Comparison of ENCODE assay signal across 8 mouse cellular contexts in genomic region chr10:76031511-76032401, GRCm38 (mm10). TPM values are rescaled to one million over a fixed set of nuclear protein-coding genes. Genes with fewer than 3 reads are reported as not detected.
DNase-seq lines count a peak whose midpoint lies in the region; ATAC-seq and TF ChIP-seq lines count a peak whose summit lies in the region.

No protein-coding gene starts in this region.

- intact Hi-C loops in heart, adult 2 months (cut with DNase I): loop anchor here (10.0 kb wide), 1 partner anchor 137 kb away; the partner anchor contains the start of gene Derl3

- WGBS in heart, adult 2 months: 38% methylated on average over 14 of the region's 14 CpGs
- WGBS in embryonic facial prominence, embryonic 14.5 days: 49% methylated on average over 14 of the region's 14 CpGs
- WGBS in hindbrain, postnatal 0 days: 49% methylated on average over 14 of the region's 14 CpGs

- peak overlapping the region; percentile 83 for H3K27ac ChIP-seq in heart, adult 2 months
- peak overlapping the region; percentile 22; the same call in 1 of the 2 replicates for H3K27ac ChIP-seq in embryonic facial prominence, embryonic 14.5 days (replicated peaks; ENCODE audit: low read depth, low read length)
- H3K27ac ChIP-seq in hindbrain, postnatal 0 days: peak overlapping the region; percentile 77

- DNase-seq in heart, adult 2 months: no peak
- DNase-seq in heart, postnatal 4 days: no peak
- DNase-seq in embryonic facial prominence, embryonic 14.5 days (ENCODE audit: low spot score): peak; percentile 30
- no peak for DNase-seq in hindbrain, postnatal 0 days (ENCODE audit: low spot score)
- DNase-seq in urinary bladder, postnatal 14 days (ENCODE audit: low spot score): no peak

- TF ChIP-seq POLR2A in heart, adult 2 months (IDR thresholded peaks at IDR 0.05; ENCODE audit: insufficient read depth, low read depth, low read length): no peak

- H3K27me3 ChIP-seq in heart, adult 2 months (ENCODE audit: control insufficient read depth, insufficient read depth, low read length): no peaks in the 10 kb centered on the region
- H3K27me3 ChIP-seq in E14TG2a.4 (ENCODE audit: insufficient read depth, low read length): no peaks in the 10 kb centered on the region
- no peaks in the 10 kb centered on the region for H3K27me3 ChIP-seq in embryonic facial prominence, embryonic 14.5 days (replicated peaks; ENCODE audit: control insufficient read depth, insufficient read depth, low read length)
- no peaks in the 10 kb centered on the region for H3K27me3 ChIP-seq in hindbrain, postnatal 0 days (ENCODE audit: insufficient read depth, low read length)

- H3K4me3 ChIP-seq in heart, adult 2 months: peak overlapping the region; percentile 90
- H3K4me3 ChIP-seq in E14TG2a.4 (replicated peaks; ENCODE audit: low read length): peak overlapping the region; percentile 96
- peak overlapping the region; percentile 86 for H3K4me3 ChIP-seq in embryonic facial prominence, embryonic 14.5 days (ENCODE audit: low read depth, low read length)
- peak overlapping the region; percentile 81 for H3K4me3 ChIP-seq in hindbrain, postnatal 0 days (ENCODE audit: low read length)

- peaks cover 2% of the 10 kb centered on the region; the same call in 1 of the 2 replicates for H3K4me1 ChIP-seq in heart, adult 2 months (ENCODE audit: control insufficient read depth, insufficient read depth, low read length)
- peaks cover 66% of the 10 kb centered on the region for H3K4me1 ChIP-seq in E14TG2a.4 (replicated peaks; ENCODE audit: low read depth, low read length)
- H3K4me1 ChIP-seq in embryonic facial prominence, embryonic 14.5 days (ENCODE audit: control insufficient read depth, insufficient read depth, low read length): peaks cover 6% of the 10 kb centered on the region; the same call in 1 of the 2 replicates
- no peaks in the 10 kb centered on the region for H3K4me1 ChIP-seq in hindbrain, postnatal 0 days (ENCODE audit: insufficient read depth, low read length)

- H3K4me2 ChIP-seq in embryonic facial prominence, embryonic 14.5 days (ENCODE audit: low read depth, low read length): peak overlapping the region; percentile 77
- peak overlapping the region; percentile 81 for H3K4me2 ChIP-seq in hindbrain, postnatal 0 days (ENCODE audit: low read depth, low read length)

- H3K9ac ChIP-seq in heart, adult 2 months (ENCODE audit: low read depth, low read length): no peak overlapping the region
- peak overlapping the region; percentile 45; the same call in 1 of the 2 replicates for H3K9ac ChIP-seq in embryonic facial prominence, embryonic 14.5 days (ENCODE audit: low read depth, low read length)
- peak overlapping the region; percentile 85 for H3K9ac ChIP-seq in hindbrain, postnatal 0 days (replicated peaks; ENCODE audit: low read length)

- peaks cover 3% of the 10 kb centered on the region for H3K36me3 ChIP-seq in heart, adult 2 months (ENCODE audit: control insufficient read depth, insufficient read depth, low read length)
- H3K36me3 ChIP-seq in E14TG2a.4 (ENCODE audit: insufficient read depth, low read length): peaks cover 20% of the 10 kb centered on the region
- H3K36me3 ChIP-seq in embryonic facial prominence, embryonic 14.5 days (ENCODE audit: control insufficient read depth, insufficient read depth, low read length): peaks cover 7% of the 10 kb centered on the region
- no peaks in the 10 kb centered on the region for H3K36me3 ChIP-seq in hindbrain, postnatal 0 days (ENCODE audit: insufficient read depth, low read length)

- H3K9me3 ChIP-seq in E14TG2a.4 (ENCODE audit: low read length): no peaks in the 10 kb centered on the region
- H3K9me3 ChIP-seq in embryonic facial prominence, embryonic 14.5 days (ENCODE audit: control insufficient read depth, low read length): no peaks in the 10 kb centered on the region
- H3K9me3 ChIP-seq in hindbrain, postnatal 0 days (ENCODE audit: low read length): no peaks in the 10 kb centered on the region

- peaks cover 9% of the 10 kb centered on the region for H3K79me2 ChIP-seq in heart, adult 2 months (replicated peaks; ENCODE audit: control insufficient read depth, insufficient read depth, low read length)

- peak; percentile 38; the same call in 1 of the 2 replicates for ATAC-seq in embryonic facial prominence, embryonic 14.5 days (ENCODE audit: low read depth)
- no peak for ATAC-seq in hindbrain, postnatal 0 days
- peak; percentile 18 for ATAC-seq in megakaryocyte progenitor cell, adult 5-6 weeks (replicated peaks; ENCODE audit: poor library complexity)
- ATAC-seq in inflammation-experienced regulatory T-cells, adult 6 months: no peak

- no peak for TF ChIP-seq EP300 in heart, adult 2 months (IDR thresholded peaks at IDR 0.05; ENCODE audit: insufficient read depth, low read depth, low read length)

- no peak for TF ChIP-seq CTCF in heart, adult 2 months (IDR thresholded peaks at IDR 0.05)
- no peak for TF ChIP-seq CTCF in E14TG2a.4 (conservative IDR thresholded peaks at IDR 0.05; ENCODE audit: low read length)
- TF ChIP-seq CTCF in hindbrain, postnatal 0 days (IDR thresholded peaks at IDR 0.05; ENCODE audit: low read depth): no peak

RNA-seq across cellular contexts. Expression of gene Zfp280b, which starts 0.7 kb away (rescaled TPM):
- 1 to 10 TPM; 5.0 to 6.7 TPM for total RNA-seq in heart, adult 2 months (2021)
- polyA plus RNA-seq in heart, adult 2 months (2012; rRNA removed): 3.7 and 7.0 TPM in 2 replicates
- total RNA-seq in heart, postnatal 4 days (2021): 10 to 100 TPM; 11.8 to 12.2 TPM
- 17.8 and 18.7 TPM in 2 replicates for polyA plus RNA-seq in embryonic facial prominence, embryonic 14.5 days (2014; fragmentation: Nextera tagmentation; extraction: Ambion mirVana)
- 6.8 and 7.9 TPM in 2 replicates for total RNA-seq in hindbrain, postnatal 0 days (2014; rRNA removed)
- polyA plus RNA-seq in hindbrain, postnatal 0 days (2015; fragmentation: Nextera tagmentation; extraction: Ambion mirVana): 10.0 and 10.5 TPM in 2 replicates
- 7.4 and 8.7 TPM in 2 replicates for total RNA-seq in megakaryocyte progenitor cell, adult 5-6 weeks (2015)
- 5.7 and 8.0 TPM in 2 replicates for total RNA-seq in megakaryocyte progenitor cell, adult 5-6 weeks (2017)
- polyA plus RNA-seq in inflammation-experienced regulatory T-cells, adult 6 months (2017; shearing (Covaris generic)): 10 to 100 TPM in 1 of 3 experiments, 1 to 10 TPM in 2; 9.6 to 10.3 (median 9.9) TPM

Comparison
In these comparisons a context has a peak if more than half of its experiments do, and no peak if none do; other contexts are left out.
1. H3K27ac ChIP-seq: peak in every context shown above with its lines; median percentile 83 in heart, adult 2 months; 77 in hindbrain, postnatal 0 days; 22 in embryonic facial prominence, embryonic 14.5 days.
2. ATAC-seq: peak in embryonic facial prominence, embryonic 14.5 days (single experiment) and megakaryocyte progenitor cell, adult 5-6 weeks (single experiment); none in hindbrain, postnatal 0 days (single experiment) and inflammation-experienced regulatory T-cells, adult 6 months (single experiment).
3. Peak in every context shown above with its lines, with median percentiles within 50 percentile points of each other: H3K4me3 ChIP-seq.